Mouse (Mus musculus) spleen, postnatal 36 days (tissue): ENCODE results near the gene Lzts2.

ENCODE experiments used
- DNase-seq, 2 experiments: peaks; one replicate each; pipeline ENCODE4 v3.0.0; 2022; ENCODE audit warnings: low spot score in 2 of 2, mixed read lengths in 1 of 2

Lzts2 gene

DNA sequence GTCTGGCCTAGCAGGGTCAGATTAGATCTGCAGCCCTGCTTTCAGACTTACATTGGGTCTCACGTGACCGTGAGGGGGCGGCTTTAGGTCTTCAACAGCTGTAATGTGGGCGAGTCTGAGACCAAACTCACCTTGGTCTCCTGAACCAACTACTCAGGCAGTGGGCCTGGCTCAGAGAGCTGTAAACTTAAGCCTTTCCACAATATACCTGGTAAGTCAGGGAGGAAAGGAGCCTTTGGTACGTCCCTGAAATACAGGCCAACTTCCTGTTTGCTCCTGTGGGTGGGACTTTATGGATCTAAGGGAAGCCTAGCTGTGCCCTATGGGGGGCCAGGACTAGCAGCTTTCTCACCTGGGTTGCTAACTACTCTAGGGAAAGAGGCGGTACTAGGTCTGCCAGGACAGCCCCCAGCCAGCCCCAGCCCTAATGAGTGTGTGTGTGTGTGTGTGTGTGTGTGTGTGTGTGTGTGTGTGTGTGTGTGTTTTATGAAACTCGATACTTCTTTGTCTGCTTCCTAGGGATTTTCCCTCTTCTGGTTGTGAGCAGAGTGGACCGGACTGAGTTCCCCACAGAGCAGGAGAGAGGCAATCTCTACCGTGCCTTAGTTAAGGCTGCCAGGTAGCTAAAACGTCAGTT is at the start of gene Lzts2:
Gene Lzts2, plus strand, starts transcription at position 80 of the 637 bp plus-strand sequence.
- no peak for DNase-seq

DNA sequence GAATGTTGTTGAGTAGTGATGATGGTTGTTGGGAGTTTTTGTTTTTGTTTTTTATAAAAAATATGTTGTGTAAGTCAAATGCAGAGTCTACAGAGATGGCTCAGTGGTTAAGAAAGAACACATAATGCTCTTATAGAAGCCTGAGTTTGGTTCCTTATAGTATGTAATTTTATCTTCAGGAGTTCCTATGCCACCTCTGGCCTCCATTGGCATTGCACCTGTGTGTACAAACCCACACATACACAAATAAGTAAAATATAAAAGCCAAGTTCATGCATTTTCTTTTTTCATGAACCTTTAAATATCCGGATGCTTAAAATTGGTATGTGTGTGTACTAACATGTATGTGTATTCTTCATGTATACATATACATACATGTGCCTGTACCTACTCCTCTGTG is 48.2 kb upstream of the Lzts2 start:
- DNase-seq = no peak

DNA sequence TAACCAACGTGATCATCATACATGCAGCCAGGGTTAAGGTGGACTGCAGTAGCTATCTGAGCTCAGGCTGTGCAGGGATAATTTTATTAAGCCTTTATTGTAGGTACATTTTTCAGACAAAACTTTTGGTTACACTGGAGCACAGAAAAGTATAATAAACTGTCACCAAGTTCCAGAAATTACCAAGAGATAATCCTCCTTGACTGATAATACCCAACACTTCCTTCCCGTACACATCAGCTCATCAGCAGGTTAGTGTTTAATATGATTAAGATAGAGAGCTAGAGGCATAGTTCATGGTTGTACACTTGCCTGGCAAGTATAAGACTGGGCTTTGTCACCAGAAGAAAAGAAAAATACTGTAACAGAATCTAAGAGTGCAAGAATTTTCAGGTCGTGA is 45.9 kb upstream of the Lzts2 start:
- no peak for DNase-seq

DNA sequence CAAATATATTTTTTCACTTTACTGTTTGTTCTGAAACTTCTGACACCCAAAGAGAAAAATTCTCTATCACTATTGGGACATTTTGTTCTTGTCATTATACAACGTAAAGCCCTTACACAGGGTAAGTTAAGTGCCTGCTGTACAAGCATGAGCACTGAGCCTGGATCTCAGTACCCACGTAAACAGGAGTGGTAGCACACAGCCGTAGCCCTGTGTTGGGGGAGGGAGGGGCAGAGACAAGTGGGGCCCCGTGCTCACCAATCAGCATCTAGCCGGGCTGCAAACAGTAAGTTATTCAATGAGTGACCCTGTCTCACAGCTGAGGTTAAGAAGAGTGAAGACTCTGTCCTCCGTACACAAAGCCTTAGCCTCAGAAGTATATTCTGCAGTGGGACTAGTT is 37.6 kb upstream of the Lzts2 start:
- no peak for DNase-seq

DNA sequence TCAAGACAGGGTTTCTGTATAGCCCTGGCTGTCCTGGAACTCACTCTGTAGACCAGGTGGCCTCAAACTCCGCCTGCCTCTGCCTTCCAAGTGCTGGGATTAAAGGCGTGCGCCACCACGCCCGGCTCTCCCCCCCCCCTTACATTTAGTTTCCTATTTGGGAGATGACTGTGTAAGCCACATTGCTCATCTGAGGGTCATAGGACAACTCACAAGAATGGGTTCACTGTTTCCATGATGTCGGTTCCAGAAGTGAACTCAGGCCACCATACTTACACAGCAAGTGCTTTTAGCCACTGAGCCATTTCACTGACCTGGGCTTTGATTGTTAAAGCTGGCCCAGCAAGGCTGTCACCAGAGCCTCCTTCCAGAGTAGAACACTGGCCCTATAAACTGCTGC is 37.1 kb upstream of the Lzts2 start:
- no peak for DNase-seq

DNA sequence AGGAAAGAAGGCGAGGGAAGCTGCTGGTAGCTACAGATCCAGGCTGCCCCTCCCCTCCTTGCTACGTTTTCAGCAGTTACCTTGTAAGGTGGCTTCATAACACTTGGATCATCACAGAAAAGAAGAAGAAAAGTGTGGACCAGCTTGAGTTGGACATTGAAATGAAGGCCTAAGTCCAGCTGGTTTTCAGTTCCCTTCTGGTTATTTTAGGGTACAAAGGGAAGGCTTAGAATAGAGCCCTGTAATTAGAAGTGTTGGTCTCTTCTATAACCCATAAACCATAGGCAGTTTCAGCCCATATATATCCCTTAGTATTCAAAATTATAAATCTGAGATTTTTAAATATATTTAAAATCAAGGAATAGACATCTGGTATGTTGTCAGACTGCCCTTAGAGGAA is 33.4 kb upstream of the Lzts2 start:
- no peak for DNase-seq

DNA sequence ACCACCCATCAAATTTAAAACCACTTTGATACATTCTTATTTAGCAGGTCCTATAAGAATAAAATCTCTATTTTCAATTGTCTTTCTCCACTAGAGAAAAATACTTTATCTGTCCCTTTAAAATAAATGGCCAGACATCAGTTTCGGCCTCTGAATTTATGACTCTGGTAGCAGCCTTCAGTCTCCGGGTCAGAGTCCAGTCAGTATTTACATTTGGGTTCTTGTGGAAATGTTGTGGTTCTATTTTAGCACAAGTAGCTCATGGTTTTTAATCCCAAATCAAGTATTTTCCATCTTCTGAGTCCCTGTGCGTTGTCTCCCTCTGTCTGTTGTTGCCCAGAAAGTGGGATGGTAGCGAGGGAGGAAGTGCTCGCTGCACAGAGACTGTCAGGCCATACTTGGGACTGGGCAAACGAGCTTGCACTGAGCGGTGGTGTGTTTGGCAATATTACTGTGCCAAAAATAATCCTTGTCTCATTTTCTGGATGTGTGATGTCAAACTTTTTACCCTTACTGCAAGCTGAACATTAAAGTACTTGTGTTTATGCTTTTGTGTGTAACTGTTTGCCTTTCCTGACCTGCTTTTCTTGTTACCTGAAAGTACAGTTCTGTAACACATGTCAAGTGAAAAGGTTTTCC is 31.6 kb upstream of the Lzts2 start:
- no peak for DNase-seq

DNA sequence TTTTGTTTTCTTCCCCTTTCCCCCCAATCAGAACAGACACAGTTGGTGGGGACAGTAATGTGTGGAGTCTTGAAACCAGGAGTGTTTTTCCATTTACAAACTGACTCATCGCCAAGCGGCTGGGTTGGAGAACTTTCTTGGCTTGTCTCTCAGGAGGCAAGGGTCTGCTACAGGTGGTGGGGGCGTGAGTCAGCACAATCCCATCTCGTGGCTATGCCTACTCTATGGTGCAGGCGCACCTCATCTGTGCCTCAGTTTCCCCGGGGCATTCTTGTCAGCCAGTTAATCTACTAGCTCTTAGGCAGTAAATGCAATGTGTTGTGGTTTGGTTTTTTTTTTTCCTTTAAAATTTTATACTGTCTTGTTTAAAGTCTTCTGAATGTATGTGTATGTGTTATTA is 30.8 kb upstream of the Lzts2 start:
- no peak for DNase-seq

DNA sequence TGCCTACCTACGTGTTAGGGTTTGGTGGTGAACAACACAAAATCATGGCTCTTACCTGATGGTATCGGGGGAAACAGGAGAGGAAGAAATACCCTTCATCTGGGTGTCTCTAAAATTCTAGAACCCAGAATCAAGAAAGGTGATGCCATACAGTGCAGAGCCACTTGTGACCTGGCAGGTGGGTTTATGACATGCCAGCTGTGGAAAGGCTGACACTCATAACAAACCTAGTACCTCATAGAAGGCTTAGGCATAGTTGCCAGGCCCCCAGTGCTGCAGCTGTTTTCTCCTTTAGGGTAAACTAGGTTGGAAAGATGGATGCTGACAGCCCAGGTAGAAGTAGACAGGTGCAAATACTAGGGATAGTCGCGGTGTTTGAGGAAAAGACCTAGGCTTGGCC is 29.8 kb upstream of the Lzts2 start:
- no peak for DNase-seq

DNA sequence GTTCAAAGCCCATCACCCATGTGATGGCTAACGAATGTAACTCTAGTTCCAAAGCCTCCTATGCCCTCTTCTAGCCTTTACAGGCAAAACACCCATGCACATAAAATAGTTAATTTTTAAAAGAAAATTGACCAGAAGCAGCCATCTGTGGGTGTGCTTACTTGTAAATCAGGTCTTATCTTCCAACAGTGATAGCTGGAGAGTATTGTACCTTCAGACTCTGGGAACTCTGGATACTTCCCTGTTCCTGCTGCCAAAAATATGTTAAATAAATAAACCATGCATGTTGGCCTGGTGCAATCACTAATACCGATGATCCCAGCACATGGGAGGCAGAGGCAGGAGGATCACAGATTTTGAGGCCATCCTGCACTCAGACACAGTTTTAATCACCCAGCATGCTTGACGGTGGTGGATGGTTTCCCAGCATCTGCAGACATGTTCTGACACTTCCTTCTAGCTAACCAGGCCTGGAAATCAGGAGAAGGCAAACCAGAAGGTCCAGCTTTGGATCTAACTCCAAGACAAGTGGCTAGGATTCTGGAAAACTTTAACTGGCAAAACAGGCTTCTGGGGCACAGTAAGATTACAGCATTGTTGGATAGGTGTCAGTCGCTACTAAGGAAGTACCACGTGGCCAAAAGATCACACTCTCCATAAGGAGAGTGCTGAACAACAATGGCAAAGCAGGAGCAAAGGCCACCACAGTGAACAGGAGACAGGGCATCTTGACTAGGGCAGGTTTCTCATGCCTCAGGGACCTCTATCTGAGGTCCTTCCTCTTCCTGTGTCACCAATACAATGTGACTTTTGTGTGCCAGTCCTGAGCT is 28.8 kb upstream of the Lzts2 start:
- no peak for DNase-seq

DNA sequence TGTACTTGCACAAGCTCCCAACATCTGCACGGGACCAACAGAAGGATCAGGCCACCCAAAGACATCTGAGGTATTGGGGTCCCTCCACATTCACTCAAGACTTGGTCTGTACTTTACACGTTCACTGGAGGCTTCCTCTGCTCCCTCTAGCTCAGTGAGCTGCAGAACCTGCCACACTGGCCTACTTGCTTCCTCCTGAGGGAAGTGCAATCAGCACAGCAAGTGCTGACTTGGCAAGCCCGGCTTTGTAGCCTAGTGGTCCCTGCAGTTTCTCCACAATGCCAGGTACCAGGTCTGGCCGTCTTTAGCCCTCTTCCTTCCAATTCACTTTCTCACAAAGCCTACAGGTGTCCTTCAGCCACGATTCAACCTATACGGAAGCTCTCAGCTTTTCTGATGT is 27.2 kb upstream of the Lzts2 start:
- no peak for DNase-seq

DNA sequence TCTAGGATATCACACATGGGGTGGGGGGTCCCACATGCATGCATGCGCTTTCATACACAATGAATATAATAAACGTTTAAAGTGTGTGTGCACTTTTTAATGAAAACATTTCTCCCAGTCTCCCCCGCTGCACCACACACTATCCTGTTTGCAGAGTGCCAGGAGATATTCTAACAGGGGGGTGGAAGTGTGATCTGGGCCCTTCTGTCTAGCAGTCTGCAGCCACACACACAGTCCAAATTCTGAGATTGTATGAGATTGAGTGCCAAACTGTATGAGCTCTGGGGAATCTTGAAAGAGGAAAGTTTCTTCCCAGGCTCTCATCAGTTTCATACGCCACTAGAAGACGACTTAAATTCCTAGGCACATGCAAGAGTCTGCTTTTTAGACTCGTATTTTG is 26.4 kb upstream of the Lzts2 start:
- no peak for DNase-seq

DNA sequence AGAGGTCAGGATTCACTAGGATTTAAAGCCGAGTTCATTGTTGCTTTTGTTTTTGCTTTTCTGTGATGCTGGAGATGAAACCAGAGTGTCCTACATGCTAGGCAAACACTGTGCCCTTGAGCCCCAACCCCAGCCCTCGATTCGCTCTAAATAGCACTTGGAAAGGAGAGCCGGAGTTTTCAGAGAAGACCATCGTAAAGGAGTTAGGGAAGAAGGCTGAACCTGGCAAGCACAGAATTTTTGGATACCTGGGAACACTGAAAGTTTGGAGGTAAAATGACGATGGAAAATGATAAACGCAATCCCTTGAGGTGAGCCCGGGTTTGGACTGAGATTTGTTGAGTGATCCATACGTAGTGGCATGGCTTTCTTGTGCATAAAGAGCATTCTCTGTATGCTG is 25.9 kb upstream of the Lzts2 start:
- DNase-seq = no peak

DNA sequence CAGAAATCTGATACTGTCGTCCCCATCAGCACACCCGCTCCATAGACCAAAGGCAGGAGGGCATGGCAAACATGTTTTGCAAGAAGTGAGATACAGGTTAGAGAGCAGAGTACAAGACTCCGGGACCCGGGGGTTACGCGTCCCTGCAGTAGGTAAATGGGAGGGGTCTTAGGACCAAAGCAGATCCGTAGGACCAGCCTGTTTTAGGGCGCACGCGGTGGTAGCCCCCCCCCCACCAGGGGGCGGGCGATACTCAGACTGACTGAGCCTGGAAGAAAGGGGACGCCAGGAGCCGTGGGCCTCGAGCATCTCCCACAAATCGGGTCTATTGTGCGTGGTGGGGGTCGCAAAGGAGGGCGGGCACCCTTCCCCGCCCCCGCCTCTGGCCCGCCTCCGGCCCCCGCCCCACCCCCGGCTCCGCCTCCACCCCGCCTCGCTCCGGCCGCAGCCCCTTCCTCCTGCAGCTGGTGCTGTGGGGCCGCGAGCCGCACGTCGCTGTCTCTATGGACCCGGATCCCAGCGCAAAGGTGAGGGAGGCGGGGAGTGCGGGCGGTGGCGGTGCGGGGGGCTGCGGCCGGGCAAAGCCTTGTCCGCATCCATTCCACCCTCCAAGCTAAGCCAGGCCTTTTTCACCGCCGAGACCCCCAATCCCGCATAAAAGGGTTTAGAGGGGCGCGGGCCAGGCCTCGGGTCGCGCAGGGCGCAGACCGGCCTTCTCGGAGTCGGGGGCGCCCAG is 25.2 kb upstream of the Lzts2 start, which contains the start of gene Sema4g:
Gene Sema4g, plus strand, starts transcription at position 271 of the 736 bp plus-strand sequence.
- no peak for DNase-seq

DNA sequence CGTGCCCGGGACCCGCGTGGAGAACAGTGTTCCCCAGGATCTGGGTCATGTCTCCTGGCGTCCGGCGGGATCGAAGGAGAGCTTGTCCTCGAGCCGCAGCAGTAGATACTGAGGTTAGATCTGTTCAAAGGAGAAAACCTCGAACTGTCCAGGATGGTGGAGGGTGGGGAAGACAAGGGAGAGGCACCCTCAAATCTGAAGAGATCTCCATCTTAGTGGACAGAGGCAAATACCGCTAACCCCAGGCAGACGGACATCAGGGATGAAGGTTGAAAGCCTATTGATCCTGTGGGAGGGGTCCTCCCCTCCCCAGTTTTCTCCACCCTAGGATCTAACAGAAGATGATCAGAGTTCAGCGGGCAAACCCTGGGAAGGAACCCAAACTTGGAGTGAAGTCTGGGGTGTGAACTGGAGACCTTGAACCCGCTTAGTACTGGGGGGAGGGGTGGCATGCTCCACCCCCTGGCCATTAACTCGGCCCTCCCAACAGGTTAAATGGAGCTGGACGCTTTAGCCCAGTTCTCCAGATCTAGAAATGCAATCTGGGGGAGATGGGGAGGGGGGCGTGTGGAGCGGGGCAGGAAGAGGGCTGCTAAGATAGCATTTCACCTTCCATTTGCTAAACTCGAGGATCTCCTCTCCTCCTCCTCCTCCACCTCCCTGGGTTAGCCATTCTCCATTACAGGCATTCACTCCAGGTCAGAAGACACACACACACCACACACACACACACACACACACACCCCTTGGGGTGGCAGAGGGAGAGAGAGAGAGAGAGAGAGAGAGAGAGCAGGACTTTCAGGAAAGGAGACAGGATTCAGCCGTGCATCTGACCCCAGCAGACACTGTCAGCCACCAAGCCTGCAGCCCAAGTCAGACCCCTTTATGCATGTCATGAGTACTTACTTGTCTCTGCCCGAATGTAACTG is 24.4 kb upstream of the Lzts2 start:
- no peak for DNase-seq

DNA sequence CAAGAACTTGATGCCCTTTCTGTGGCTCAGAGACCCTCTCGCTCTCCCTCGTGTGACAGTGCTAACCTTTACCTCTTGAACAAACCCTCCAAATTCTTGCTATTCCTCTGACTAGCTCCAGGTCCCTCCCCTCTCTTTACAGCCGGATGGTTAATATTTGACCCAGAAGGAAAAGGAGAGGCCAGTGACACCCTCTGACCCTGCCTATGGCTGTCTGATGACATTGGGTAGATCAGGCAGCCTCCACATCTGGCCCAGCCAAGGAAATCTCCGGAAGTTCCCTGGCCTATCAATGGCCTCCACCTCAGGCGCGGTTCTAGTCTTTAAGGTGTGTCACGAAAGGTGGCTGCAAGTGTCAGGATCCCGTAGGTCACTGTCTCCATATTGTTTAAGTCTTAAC is 23.2 kb upstream of the Lzts2 start:
- no peak for DNase-seq

DNA sequence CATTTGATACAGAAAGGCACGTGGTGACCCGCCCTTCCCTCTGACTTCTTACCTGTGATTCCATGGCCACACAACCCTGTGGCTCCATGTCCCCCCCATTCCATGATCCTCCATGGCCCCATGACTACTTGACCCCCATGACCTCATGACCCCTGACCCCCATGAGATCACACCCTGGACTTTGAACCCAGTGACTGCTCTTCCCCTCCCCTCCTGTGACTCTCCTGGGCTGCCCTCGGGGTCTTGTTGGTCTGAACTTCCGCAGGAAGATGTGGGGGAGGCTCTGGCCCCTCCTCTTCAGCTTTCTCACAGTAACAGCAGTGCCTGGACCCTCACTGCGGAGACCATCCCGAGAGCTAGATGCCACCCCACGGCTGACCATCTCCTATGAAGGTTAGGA is 22.0 kb upstream of the Lzts2 start:
- DNase-seq = no peak

DNA sequence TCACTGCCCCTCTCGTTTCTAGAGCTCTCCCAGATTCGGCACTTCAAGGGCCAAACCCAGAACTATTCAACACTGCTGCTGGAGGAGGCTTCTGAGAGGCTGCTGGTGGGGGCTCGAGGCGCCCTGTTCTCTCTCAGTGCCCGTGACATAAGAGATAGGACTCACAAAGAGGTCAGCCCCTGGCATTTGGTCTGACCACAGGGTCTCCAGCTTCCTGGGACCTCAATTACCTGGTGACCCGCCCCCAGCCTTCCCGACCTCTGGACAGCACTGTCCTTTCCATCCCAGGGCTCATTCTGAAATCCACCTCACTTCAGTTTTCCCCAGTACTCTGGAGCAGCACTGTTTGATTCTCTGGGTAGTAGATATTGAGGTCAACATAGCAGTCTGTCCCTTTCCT is 21.5 kb upstream of the Lzts2 start:
- DNase-seq = no peak

DNA sequence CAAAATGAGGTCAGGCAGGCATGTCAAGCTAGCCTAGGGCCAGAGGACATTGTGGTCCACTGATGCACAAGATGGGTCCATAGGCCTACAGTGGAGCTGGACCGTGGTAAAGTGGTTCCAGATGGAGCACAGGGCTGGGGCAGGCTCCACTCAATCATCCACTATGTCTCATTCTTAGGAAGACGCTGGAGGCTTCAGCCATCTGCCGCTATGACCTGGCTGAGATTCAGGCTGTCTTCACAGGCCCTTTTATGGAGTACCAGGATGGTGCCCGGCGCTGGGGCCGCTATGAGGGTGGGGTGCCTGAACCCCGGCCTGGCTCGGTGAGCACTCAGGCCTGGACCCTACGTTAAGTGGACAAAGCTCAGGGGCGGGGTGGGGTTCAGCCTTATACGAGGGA is 16.4 kb upstream of the Lzts2 start:
- DNase-seq = no peak

DNA sequence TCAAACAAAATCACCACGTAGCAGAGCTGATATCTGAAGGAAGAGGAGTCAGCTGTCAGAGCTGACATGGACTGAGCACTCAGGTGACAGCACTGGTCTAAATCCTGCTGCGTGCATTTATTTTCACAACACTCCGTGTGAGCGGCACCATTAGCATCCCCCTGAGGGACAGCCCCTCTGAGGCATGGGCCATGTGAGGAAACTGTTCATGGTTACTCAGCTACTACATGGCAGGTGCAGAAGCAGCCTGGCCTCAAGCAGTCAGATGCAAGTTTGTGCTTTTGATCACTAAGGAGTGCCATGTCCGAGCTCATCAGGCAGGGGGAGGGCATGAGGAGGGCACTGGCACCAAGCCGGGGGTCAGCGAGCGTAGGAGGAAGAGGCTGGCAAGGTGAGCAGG is 14.6 kb upstream of the Lzts2 start:
- no peak for DNase-seq

DNA sequence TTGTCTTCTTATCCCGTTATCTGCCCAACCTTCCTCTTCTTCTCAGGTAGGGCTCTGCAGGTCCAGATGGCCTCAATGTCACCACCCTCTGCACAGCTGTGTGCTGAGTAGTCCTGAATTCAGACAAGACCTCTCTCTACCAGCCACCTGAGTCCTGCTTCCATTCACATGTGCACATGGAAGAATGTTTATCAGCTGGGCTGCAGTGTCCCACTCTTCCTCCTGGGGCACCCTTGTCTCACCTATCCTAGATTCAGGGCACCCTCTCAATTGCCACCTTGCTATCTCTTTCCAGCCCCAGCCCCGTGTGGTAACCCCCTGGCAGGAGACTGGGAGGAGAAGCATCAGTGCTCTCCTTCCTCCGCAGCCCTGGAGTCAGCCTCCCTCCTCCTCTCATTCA is 11.9 kb upstream of the Lzts2 start:
- no peak for DNase-seq
